Mouse (Mus musculus) CH12.LX (cell line): ENCODE measurements at regions not wholly inside any gene's neighbourhood (a gene's known extent, or its start where the extent isn't known, plus 50 kb on each side); places are given as distances from the start of the nearest gene placed in this dataset.

Source experiments
- DNase-seq: peaks from one replicate; pipeline ENCODE4 v3.0.0-alpha.2; 2013; ENCODE audit errors: extremely low read depth
- H3K27ac ChIP-seq: 2 replicates; pipeline ENCODE4 v1.5.1; 2012; ENCODE audit warnings: low read depth, mild to moderate bottlenecking, control low read depth, moderate library complexity; ENCODE audit not compliant: insufficient read depth
- H3K27me3 ChIP-seq: replicated peaks from 2 replicates; pipeline ENCODE3; 2012; ENCODE audit warnings: inconsistent platforms
- H3K36me3 ChIP-seq, 2 experiments: replicated peaks in 1 of 2; 2 replicates each; pipeline versions ENCODE3 to v1.6.1; 2012; ENCODE audit warnings: inconsistent platforms in 1 of 2, low read length in 1 of 2, mild to moderate bottlenecking in 1 of 2, mixed read lengths in 1 of 2, moderate library complexity in 1 of 2; ENCODE audit not compliant: control insufficient read depth in 1 of 2, insufficient read depth in 1 of 2
- H3K4me1 ChIP-seq, 2 experiments: 2 replicates each; pipeline ENCODE4 v1.6.1; 2012; ENCODE audit warnings: inconsistent platforms in 1 of 2, moderate library complexity in 1 of 2; ENCODE audit not compliant: insufficient read depth in 2 of 2, control insufficient read depth in 1 of 2
- H3K4me2 ChIP-seq: 2 replicates; pipeline ENCODE4 v1.6.1; 2012; ENCODE audit warnings: low read depth, mild to moderate bottlenecking, control low read depth; ENCODE audit not compliant: poor library complexity, insufficient read depth, severe bottlenecking
- H3K4me3 ChIP-seq, 3 experiments: fragments of 150-350 bp in 1 of 3; sonication (generic) in 1 of 3; replicated peaks in 1 of 3; 2 replicates each; pipeline versions ENCODE3 to v1.5.1; 2011 to 2012; ENCODE audit warnings: low read depth in 2 of 3, low read length in 2 of 3, mild to moderate bottlenecking in 2 of 3, moderate library complexity in 2 of 3, control low read depth in 1 of 3, improper control_type of control experiment in 1 of 3, inconsistent platforms in 1 of 3, mixed read lengths in 1 of 3; ENCODE audit not compliant: poor library complexity in 1 of 3
- H3K79me2 ChIP-seq: replicated peaks from 2 replicates; pipeline ENCODE4 v1.6.1; 2012; ENCODE audit warnings: mild to moderate bottlenecking, moderate library complexity; ENCODE audit not compliant: control insufficient read depth, poor library complexity, insufficient read depth, severe bottlenecking; ENCODE audit errors: extremely low read depth
- H3K9ac ChIP-seq: 2 replicates; pipeline ENCODE4 v1.6.1; 2012; ENCODE audit warnings: low read depth, mild to moderate bottlenecking, control low read depth, moderate library complexity; ENCODE audit not compliant: insufficient read depth
- H3K9me3 ChIP-seq: replicated peaks from 2 replicates; pipeline ENCODE3; 2012; ENCODE audit warnings: low read length, inconsistent platforms, mixed read lengths
- CHD1 ChIP-seq: IDR thresholded peaks from 2 replicates; pipeline ENCODE4 v1.6.1; 2012; ENCODE audit warnings: low read depth, low read length, improper control_type of control experiment, inconsistent platforms
- E2F4 ChIP-seq: IDR thresholded peaks from 2 replicates; pipeline ENCODE4 v1.6.1; 2011; ENCODE audit warnings: low read depth, low read length, improper control_type of control experiment; ENCODE audit not compliant: insufficient replicate concordance
- ELF1 ChIP-seq: IDR thresholded peaks from 2 replicates; pipeline ENCODE4 v1.6.1; 2014; ENCODE audit warnings: low read depth, mild to moderate bottlenecking, inconsistent platforms, low read length, improper control_type of control experiment
- EP300 ChIP-seq: IDR thresholded peaks from 2 replicates; pipeline ENCODE4 v1.6.1; 2011; ENCODE audit warnings: low read length, improper control_type of control experiment
- GABPA ChIP-seq: IDR thresholded peaks from 2 replicates; pipeline ENCODE4 v1.6.1; 2012; ENCODE audit warnings: low read depth, low read length, improper control_type of control experiment, inconsistent platforms; ENCODE audit not compliant: insufficient replicate concordance
- HCFC1 ChIP-seq: IDR thresholded peaks from 2 replicates; pipeline ENCODE4 v1.6.1; 2012; ENCODE audit warnings: low read depth, mild to moderate bottlenecking, inconsistent platforms, low read length, improper control_type of control experiment
- JUN ChIP-seq: IDR thresholded peaks from 2 replicates; pipeline ENCODE4 v1.6.1; 2011; ENCODE audit warnings: low read depth, mild to moderate bottlenecking, low read length, improper control_type of control experiment, moderate library complexity; ENCODE audit not compliant: insufficient read depth
- KAT2A ChIP-seq: IDR thresholded peaks from 2 replicates; pipeline ENCODE4 v1.6.1; 2012; ENCODE audit warnings: low read length, improper control_type of control experiment, inconsistent platforms; ENCODE audit not compliant: insufficient replicate concordance
- MYC ChIP-seq: IDR thresholded peaks from 2 replicates; pipeline ENCODE4 v1.6.1; 2011; ENCODE audit warnings: low read depth, mild to moderate bottlenecking, improper control_type of control experiment, low read length
- NELFE ChIP-seq: IDR thresholded peaks from 2 replicates; pipeline ENCODE4 v1.6.1; 2011; ENCODE audit warnings: low read depth, low read length, improper control_type of control experiment
- PAX5 ChIP-seq: IDR thresholded peaks from 2 replicates; pipeline ENCODE4 v1.6.1; 2012; ENCODE audit warnings: low read length, inconsistent platforms, mixed read lengths
- POLR2A ChIP-seq: IDR thresholded peaks from 2 replicates; pipeline ENCODE4 v1.6.1; 2011; ENCODE audit warnings: low read depth, mild to moderate bottlenecking, improper control_type of control experiment, low read length
- POLR2AphosphoS2 ChIP-seq: IDR thresholded peaks from 2 replicates; pipeline ENCODE4 v1.6.1; 2011; ENCODE audit warnings: low read depth, low read length, improper control_type of control experiment
- RCOR1 ChIP-seq: conservative IDR thresholded peaks from 2 replicates; pipeline ENCODE4 v1.6.1; 2012; ENCODE audit warnings: low read depth, mild to moderate bottlenecking, inconsistent platforms, low read length, improper control_type of control experiment
- SIN3A ChIP-seq: IDR thresholded peaks from 2 replicates; pipeline ENCODE4 v1.6.1; 2012; ENCODE audit warnings: low read length, improper control_type of control experiment, inconsistent platforms
- SMC3 ChIP-seq: IDR thresholded peaks from 2 replicates; pipeline ENCODE4 v1.6.1; 2011; ENCODE audit warnings: low read depth, low read length, improper control_type of control experiment
- TCF12 ChIP-seq: IDR thresholded peaks from 2 replicates; pipeline ENCODE4 v1.6.1; 2014; ENCODE audit warnings: low read depth, mild to moderate bottlenecking, inconsistent platforms, low read length, improper control_type of control experiment
- UBTF ChIP-seq: IDR thresholded peaks from 2 replicates; pipeline ENCODE4 v1.6.1; 2012; ENCODE audit warnings: low read depth, mild to moderate bottlenecking, inconsistent platforms, low read length, improper control_type of control experiment, moderate library complexity
- ZC3H11A ChIP-seq: IDR thresholded peaks from 2 replicates; pipeline ENCODE4 v1.6.1; 2012; ENCODE audit warnings: low read depth, mild to moderate bottlenecking, inconsistent platforms, low read length, improper control_type of control experiment
- ZMIZ1 ChIP-seq: IDR thresholded peaks from 2 replicates; pipeline ENCODE4 v1.6.1; 2012; ENCODE audit warnings: low read depth, mild to moderate bottlenecking, inconsistent platforms, low read length, improper control_type of control experiment
- ZNF384 ChIP-seq: IDR thresholded peaks from 2 replicates; pipeline ENCODE4 v1.6.1; 2012; ENCODE audit warnings: low read depth, low read length, improper control_type of control experiment, inconsistent platforms
- dilution Hi-C: fragments of 300-500 bp; cut with MboI; formaldehyde crosslinking; loops from 2 replicates; pipeline ENCODE4 v1.14.3; 2020; ENCODE audit warnings: low sequenced_read_pairs; ENCODE audit not compliant: extremely low pct_unique_long_range_greater_than_20kb, extremely low pct_ligation_motif_present
- in situ Hi-C: fragments of 300-500 bp; cut with MboI; formaldehyde crosslinking; loops from 3 replicates; pipeline ENCODE4 v1.14.3; 2019; ENCODE audit warnings: low sequenced_read_pairs, low pct_ligation_motif_present, low pct_unique_long_range_greater_than_20kb, mixed read lengths

DNA sequence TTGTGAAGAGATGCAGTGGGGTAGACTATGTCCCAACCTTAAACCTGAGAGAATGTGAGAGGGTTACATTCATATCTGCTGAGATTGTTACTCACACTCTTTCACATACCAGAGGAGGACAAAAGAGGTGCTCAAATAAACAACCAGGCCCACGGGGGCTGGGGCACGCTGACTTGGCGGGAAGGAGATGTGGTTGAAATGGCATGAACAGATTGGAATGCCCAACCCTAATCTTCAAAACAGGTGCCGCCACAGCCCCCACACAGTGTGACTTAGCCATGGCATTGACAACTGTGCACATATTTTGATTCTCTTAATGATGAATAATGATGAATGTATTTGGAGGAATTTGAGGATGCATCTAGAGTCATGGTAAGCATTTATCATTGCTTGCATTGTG is 137.6 kb upstream of the Runx1 start:
- in situ Hi-C loops (no loop called here), dilution Hi-C loops (no loop called here)
- peaks cover 2% of the 10 kb centered on the region for H3K9me3 ChIP-seq

GRCm38 (mm10) chr16:92961361-92961760 is 135.4 kb upstream of the Runx1 start:
- Histone ChIP-seq H3K4me2 (no peak overlapping the region), H3K4me1 (peaks cover 0 to 17% of the 10 kb centered on the region in 2 experiments; a peak in 2 of 4 replicates)
- dilution Hi-C loops, result no loop called here

More for the DNA sequence above, 137.6 kb upstream of the Runx1 start:
- H3K4me2 ChIP-seq, result no peak overlapping the region
- DNase-seq, result no peak
- no peaks in the 10 kb centered on the region for H3K79me2 ChIP-seq
- TF ChIP-seq MYC, result no peak
- no peak for TF ChIP-seq TCF12
- no peak for TF ChIP-seq ZMIZ1
- TF ChIP-seq HCFC1, result no peak
- TF ChIP-seq ELF1, result no peak
- TF ChIP-seq, all 38 proteins: peak for 0
- Histone ChIP-seq H3K36me3 (no peaks in the 10 kb centered on the region), H3K27me3 (no peaks in the 10 kb centered on the region), H3K4me3 (no peak overlapping the region), H3K27ac (no peak overlapping the region), H3K9ac (no peak overlapping the region), H3K4me1 (peaks cover 0 to 15% of the 10 kb centered on the region in 2 experiments; a peak in 2 of 4 replicates)

DNA sequence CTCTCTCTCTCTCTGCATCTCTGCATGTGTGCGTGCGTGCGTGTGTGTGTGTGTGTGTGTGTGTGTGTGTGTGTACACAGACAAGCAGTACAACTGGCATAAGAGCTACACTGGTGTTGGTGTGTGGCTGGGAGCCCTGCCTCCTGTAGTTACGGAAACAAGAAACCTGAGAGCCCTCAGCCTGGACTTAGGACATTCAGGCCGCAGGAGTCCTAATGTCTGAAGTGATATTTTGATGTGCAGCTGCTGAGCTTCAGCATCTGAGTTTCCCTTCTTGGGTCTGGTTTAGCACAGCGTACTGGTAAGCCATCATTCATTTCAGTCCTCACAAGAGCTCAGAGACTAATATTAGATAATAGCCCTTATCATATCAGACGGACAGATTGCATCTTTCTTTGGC is 134.8 kb upstream of the Runx1 start:
- Histone ChIP-seq H3K36me3 (no peaks in the 10 kb centered on the region), H3K4me1 (peaks cover 0 to 18% of the 10 kb centered on the region in 2 experiments; a peak in 2 of 4 replicates), H3K9me3 (peaks cover 3% of the 10 kb centered on the region), H3K4me2 (no peak overlapping the region), H3K27me3 (no peaks in the 10 kb centered on the region), H3K9ac (no peak overlapping the region), H3K4me3 (no peak overlapping the region), H3K27ac (no peak overlapping the region), H3K79me2 (no peaks in the 10 kb centered on the region)
- dilution Hi-C loops, result no loop called here
- in situ Hi-C loops, result no loop called here
- TF ChIP-seq ZNF384 (no peak), EP300 (no peak), HCFC1 (no peak), SIN3A (no peak), RCOR1 (no peak), JUN (no peak), ZMIZ1 (no peak), GABPA (no peak), UBTF (no peak), POLR2A (no peak), POLR2AphosphoS2 (no peak), NELFE (no peak)
- DNase-seq, result no peak

More at GRCm38 (mm10) chr16:92961361-92961760, 135.4 kb upstream of the Runx1 start:
- Histone ChIP-seq H3K27me3 (no peaks in the 10 kb centered on the region), H3K4me3 (no peak overlapping the region), H3K9ac (no peak overlapping the region), H3K27ac (no peak overlapping the region), H3K79me2 (no peaks in the 10 kb centered on the region), H3K9me3 (peaks cover 3% of the 10 kb centered on the region), H3K36me3 (no peaks in the 10 kb centered on the region)
- TF ChIP-seq RCOR1 (no peak), PAX5 (no peak), ZMIZ1 (no peak), E2F4 (no peak), SIN3A (no peak), SMC3 (no peak), ZC3H11A (no peak), CHD1 (no peak), ELF1 (no peak), GABPA (no peak), KAT2A (no peak)
- in situ Hi-C loops, result no loop called here
- DNase-seq, result no peak
